Mouse (Mus musculus) lung, embryonic 16.5 days (tissue): ENCODE measurements around the gene Nhp2. TPM values are rescaled to one million over a fixed set of nuclear protein-coding genes. Genes with fewer than 3 reads are reported as not detected.
"Not testable (repeated sequence)": the region's sequence is repeated elsewhere in the genome, so short reads cannot be mapped to it uniquely, and the experiment has no call there.

Experiments used
- ATAC-seq: fragments of 200-750 bp; cut with Nextera tagmentation; 2 replicates; pipeline ENCODE4 v1.8.0; 2017; ENCODE audit warnings: low read depth, mild to moderate bottlenecking, moderate library complexity
- H3K27ac ChIP-seq: fragments of 300-500 bp; sonication (generic); 2 replicates; pipeline ENCODE4 v1.5.1; 2014; ENCODE audit warnings: mild to moderate bottlenecking, control low read depth, low read length
- H3K27me3 ChIP-seq: fragments of 300-500 bp; sonication (generic); 2 replicates; pipeline ENCODE4 v1.6.1; 2014; ENCODE audit warnings: low read depth, low read length, mixed read lengths; ENCODE audit not compliant: control insufficient read depth, insufficient read depth
- H3K36me3 ChIP-seq: fragments of 300-500 bp; sonication (generic); 2 replicates; pipeline ENCODE4 v1.6.1; 2014; ENCODE audit warnings: low read length; ENCODE audit not compliant: control insufficient read depth, insufficient read depth
- H3K4me1 ChIP-seq: fragments of 300-500 bp; sonication (generic); replicated peaks from 2 replicates; pipeline ENCODE4 v1.6.1; 2014; ENCODE audit warnings: low read length, mixed read lengths; ENCODE audit not compliant: control insufficient read depth, insufficient read depth
- H3K4me2 ChIP-seq: fragments of 300-500 bp; sonication (generic); 2 replicates; pipeline ENCODE4 v1.6.1; 2014; ENCODE audit warnings: low read depth, low read length, control low read depth
- H3K4me3 ChIP-seq: fragments of 300-500 bp; sonication (generic); 2 replicates; pipeline ENCODE4 v1.5.1; 2014; ENCODE audit warnings: mild to moderate bottlenecking, low read length, control low read depth
- H3K9ac ChIP-seq: fragments of 300-500 bp; sonication (generic); 2 replicates; pipeline ENCODE4 v1.6.1; 2014; ENCODE audit warnings: low read length, control low read depth
- H3K9me3 ChIP-seq: fragments of 300-500 bp; sonication (generic); 2 replicates; pipeline ENCODE4 v1.6.1; 2016; ENCODE audit warnings: low read length; ENCODE audit not compliant: control insufficient read depth
- WGBS: fragments of 180-500 bp; shearing (Covaris S2); extraction: QIAGEN DNeasy Blood & Tissue Kit; methylation state at CpG from one replicate; pipeline ENCODE4 v1.1.7; 2014; 5-methylcytosine and 5-hydroxymethylcytosine counted together
- polyA plus RNA-seq: library from polyadenylated mRNA; unstranded; fragments of >200 nt; fragmentation: Nextera tagmentation; extraction: Ambion mirVana; gene quantifications from 2 replicates; pipeline ENCODE4 v1.2.1, GENCODE M21; 2015

The Nhp2 gene
- polyA plus RNA-seq, 1 experiment from 2014 or later, result 116 TPM

DNA sequence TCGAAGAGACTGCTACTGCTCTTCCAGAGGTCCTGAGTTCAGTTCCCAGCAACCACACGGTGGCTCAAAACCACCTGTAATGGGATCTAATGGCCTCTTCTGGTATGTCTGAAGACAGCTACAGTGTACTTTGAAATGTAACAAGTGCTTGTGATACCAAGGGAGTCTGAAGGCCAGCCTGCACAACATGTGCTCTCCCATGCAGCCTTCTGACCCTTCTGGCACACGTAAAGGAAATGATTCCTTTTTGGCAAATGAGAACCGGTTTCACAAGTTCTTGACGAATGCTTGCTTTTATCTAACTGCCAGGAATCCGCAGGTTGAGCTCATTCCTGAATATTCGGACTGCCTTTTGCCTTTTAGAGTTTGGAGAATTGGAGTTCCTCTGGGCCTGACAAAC, 4.4 kb upstream of the Nhp2 start:
- Histone ChIP-seq H3K27ac (peak overlapping the region; percentile 99), H3K4me3 (peak overlapping the region; percentile 55), H3K4me1 (peaks cover 13% of the 10 kb centered on the region), H3K4me2 (peak overlapping the region; percentile 89), H3K27me3 (no peaks in the 10 kb centered on the region), H3K9ac (peak overlapping the region; percentile 82), H3K9me3 (no peaks in the 10 kb centered on the region), H3K36me3 (no peaks in the 10 kb centered on the region)
- WGBS, result 18% methylated on average over 7 of the region's 7 CpGs
- peak; percentile 32; the same call in 1 of the 2 replicates for ATAC-seq

DNA sequence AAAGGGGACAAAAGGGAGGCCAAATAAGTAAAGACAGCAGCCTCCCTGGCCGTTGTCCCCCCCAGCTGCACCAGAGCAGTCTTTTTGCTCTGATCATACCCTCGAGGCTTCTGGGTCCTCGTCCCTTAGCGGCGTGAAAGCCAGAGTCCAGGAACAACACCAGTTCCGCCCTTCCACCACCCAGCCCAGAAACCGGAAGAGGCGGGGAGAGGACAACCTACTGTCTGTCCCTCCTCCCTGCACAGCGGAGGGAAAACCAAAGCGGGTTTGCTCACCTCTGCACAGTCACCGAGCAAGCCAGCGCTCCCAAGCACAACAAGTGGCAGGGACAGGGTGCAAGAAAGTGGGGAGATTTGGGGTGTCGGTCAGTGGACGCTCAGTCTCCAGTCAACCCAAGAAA, 3.9 kb upstream of the Nhp2 start:
- H3K27me3 ChIP-seq, result no peaks in the 10 kb centered on the region
- peak overlapping the region; percentile 55 for H3K4me3 ChIP-seq
- ATAC-seq, result peak; percentile 75
- no peaks in the 10 kb centered on the region for H3K9me3 ChIP-seq
- peaks cover 17% of the 10 kb centered on the region for H3K4me1 ChIP-seq
- WGBS, result 2% methylated on average over 14 of the region's 14 CpGs
- H3K27ac ChIP-seq, result peak overlapping the region; percentile 99
- H3K4me2 ChIP-seq, result peak overlapping the region; percentile 89
- H3K36me3 ChIP-seq, result no peaks in the 10 kb centered on the region
- peak overlapping the region; percentile 82 for H3K9ac ChIP-seq

DNA sequence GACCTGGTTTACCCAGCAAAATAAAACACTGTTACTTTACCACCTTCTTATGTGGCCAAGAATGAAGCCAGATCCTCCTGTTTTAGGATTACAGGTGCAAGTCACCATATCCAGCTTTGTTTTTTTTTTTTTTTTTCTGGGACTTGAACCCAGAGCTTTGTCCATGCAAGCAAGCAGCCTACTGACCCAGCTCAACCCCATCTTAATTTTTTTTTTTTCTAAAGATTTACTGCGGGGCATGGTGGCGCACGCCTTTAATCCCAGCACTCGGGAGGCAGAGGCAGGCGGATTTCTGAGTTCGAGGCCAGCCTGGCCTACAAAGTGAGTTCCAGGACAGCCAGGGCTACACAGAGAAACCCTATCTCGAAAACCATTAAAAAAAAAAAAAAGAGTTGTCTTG, 3.4 kb upstream of the Nhp2 start:
- H3K9ac ChIP-seq, result peak overlapping the region; percentile 82; the same call in 1 of the 2 replicates
- H3K27ac ChIP-seq, result peak overlapping the region; percentile 99
- ATAC-seq, result not testable (repeated sequence)

DNA sequence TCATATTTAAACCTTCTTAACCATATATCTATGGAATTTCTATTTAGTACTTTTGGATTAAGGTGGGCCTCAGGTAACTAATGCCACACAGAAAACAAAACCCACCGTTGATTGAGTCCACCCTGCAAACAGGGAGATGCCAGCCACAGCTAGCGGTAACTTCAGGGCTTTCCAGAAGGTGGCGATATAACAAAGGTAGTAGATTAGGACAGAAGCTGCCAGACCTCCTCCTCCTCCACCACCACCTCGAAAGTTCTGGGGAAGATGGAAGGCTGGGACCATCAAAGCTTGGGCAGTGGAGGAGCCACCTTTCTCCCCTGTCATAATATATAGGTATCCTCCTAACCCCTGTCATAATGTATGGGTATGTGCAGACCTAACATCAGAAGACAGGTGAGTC, 1.8 kb upstream of the Nhp2 start:
- 3% methylated on average over 4 of the region's 4 CpGs for WGBS
- H3K4me3 ChIP-seq, result no peak overlapping the region
- no peak overlapping the region for H3K4me2 ChIP-seq
- no peak overlapping the region for H3K27ac ChIP-seq
- H3K9me3 ChIP-seq, result no peaks in the 10 kb centered on the region
- H3K27me3 ChIP-seq, result no peaks in the 10 kb centered on the region
- H3K9ac ChIP-seq, result no peak overlapping the region
- no peaks in the 10 kb centered on the region; the same call in 1 of the 2 replicates for H3K36me3 ChIP-seq
- no peak for ATAC-seq
- peaks cover 23% of the 10 kb centered on the region for H3K4me1 ChIP-seq

More for the DNA sequence above, 3.4 kb upstream of the Nhp2 start:
- H3K4me1 ChIP-seq, result peaks cover 22% of the 10 kb centered on the region
- H3K9me3 ChIP-seq, H3K36me3 ChIP-seq, H3K27me3 ChIP-seq, H3K4me3 ChIP-seq: not testable (repeated sequence)
- WGBS, result 86% methylated on average over 7 of the region's 7 CpGs
- peak overlapping the region; percentile 89 for H3K4me2 ChIP-seq

DNA sequence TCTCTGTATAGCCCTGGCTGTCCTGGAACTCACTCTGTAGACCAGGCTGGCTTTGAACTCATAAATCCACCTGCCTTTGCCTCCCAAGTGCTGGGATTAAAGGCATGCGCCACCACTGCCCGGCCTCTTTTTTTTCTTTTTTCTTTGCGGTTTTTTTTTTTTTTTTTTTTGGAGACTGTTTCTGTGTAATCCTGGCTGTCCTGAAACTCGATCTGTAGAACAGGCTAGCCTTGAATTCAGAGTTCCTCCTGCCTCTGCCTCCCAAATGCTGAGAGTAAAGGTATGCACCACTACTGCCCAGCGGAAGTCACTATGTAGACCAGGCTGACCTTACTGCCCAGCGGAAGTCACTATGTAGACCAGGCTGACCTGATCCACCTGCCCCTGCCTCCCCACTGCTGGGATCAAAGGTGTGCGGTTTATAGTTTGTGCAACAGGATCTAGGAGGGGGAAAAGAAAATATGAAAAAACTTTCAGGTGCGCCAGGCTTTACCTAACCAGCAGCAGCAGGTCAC, 584 bp upstream of the Nhp2 start:
- H3K9ac ChIP-seq, result peak overlapping the region; percentile 46
- H3K27me3 ChIP-seq, result no peaks in the 10 kb centered on the region
- H3K27ac ChIP-seq, result no peak overlapping the region
- peak; percentile 16 for ATAC-seq
- WGBS, result 41% methylated on average over 8 of the region's 8 CpGs
- peaks cover 23% of the 10 kb centered on the region for H3K4me1 ChIP-seq
- H3K4me2 ChIP-seq, result peak overlapping the region; percentile 86
- H3K9me3 ChIP-seq, result no peaks in the 10 kb centered on the region
- H3K4me3 ChIP-seq, result peak overlapping the region; percentile 88
- H3K36me3 ChIP-seq, result peaks cover 5% of the 10 kb centered on the region

DNA sequence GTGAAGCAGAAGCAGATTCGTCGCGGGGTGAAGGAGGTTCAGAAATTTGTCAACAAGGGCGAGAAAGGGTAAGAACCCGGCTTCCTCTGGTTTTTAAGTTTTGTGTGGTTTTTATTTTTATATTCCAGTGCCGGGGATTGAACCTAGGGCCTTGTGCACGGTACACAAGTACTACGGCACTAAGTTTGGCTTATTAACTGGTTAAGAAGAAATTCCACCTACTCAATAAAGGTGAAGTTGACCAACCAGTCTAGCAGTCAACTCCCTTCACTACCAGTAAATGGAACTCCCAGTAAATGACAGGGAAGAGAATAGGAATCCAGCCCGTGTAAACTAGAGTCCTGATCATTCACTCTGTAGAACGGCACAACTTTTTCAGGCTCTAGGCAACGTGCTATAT, 549 bp downstream of the Nhp2 start:
- Histone ChIP-seq H3K4me3 (peak overlapping the region; percentile 88), H3K27ac (peak overlapping the region; percentile 50; the same call in 1 of the 2 replicates), H3K36me3 (peaks cover 14% of the 10 kb centered on the region), H3K9me3 (no peaks in the 10 kb centered on the region), H3K27me3 (no peaks in the 10 kb centered on the region), H3K9ac (peak overlapping the region; percentile 83), H3K4me1 (peaks cover 17% of the 10 kb centered on the region), H3K4me2 (peak overlapping the region; percentile 86)
- WGBS, result 1% methylated on average over 11 of the region's 11 CpGs
- no peak for ATAC-seq

DNA sequence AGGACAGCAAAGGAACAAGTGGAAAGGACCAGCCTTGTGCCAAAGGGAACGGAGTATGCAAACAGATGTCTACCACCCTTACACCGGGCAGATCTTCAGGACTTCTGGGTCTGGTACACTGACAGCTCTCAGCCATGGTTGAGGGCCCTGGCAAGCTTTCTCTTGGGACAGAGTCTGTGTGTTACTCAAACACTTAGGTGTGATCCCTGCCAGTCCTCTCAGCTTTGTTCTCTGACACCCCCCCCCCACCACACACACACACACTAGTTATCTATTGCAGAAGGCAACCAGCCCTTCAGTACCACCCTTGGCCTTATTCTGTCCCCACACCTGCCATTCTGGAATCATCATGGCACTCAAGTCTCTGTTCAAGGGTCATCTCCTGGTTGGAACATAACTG, 2.2 kb downstream of the Nhp2 start:
- Histone ChIP-seq H3K9me3 (no peaks in the 10 kb centered on the region), H3K9ac (no peak overlapping the region), H3K27me3 (no peaks in the 10 kb centered on the region), H3K4me3 (no peak overlapping the region), H3K4me2 (no peak overlapping the region), H3K4me1 (peaks cover 10% of the 10 kb centered on the region), H3K36me3 (peaks cover 18% of the 10 kb centered on the region), H3K27ac (no peak overlapping the region)
- no peak for ATAC-seq
- 89% methylated on average over 2 of the region's 2 CpGs for WGBS

DNA sequence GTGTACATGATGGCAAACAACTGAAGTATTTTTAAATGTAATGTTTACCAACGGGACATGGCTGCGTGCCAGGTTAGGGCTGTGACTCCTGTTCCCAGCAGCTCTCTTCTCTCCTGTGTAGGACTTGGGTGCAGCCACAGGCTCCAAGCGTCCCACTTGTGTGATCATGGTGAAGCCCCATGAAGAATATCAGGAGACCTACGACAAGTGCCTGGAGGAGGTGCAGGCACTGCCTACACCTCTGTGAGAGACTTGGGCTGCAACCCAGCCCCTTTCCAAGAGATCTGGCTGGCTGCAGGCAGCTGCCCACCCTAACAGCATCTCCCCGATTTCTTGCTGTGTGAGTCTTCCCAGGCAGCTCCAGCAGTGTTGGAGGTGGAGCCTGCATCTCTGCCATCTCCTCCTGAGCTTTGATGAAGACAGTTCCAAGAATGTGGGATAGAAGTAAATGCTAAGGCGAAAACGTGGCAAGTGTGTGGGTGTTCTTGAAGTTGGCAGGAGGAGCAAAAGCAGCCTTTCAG, 3.5 kb downstream of the Nhp2 start:
- Histone ChIP-seq H3K27ac (no peak overlapping the region), H3K9ac (no peak overlapping the region), H3K4me3 (no peak overlapping the region), H3K27me3 (no peaks in the 10 kb centered on the region), H3K4me1 (peaks cover 10% of the 10 kb centered on the region), H3K4me2 (no peak overlapping the region), H3K9me3 (no peaks in the 10 kb centered on the region), H3K36me3 (peaks cover 21% of the 10 kb centered on the region)
- WGBS, result 83% methylated on average over 7 of the region's 7 CpGs
- ATAC-seq, result no peak

DNA sequence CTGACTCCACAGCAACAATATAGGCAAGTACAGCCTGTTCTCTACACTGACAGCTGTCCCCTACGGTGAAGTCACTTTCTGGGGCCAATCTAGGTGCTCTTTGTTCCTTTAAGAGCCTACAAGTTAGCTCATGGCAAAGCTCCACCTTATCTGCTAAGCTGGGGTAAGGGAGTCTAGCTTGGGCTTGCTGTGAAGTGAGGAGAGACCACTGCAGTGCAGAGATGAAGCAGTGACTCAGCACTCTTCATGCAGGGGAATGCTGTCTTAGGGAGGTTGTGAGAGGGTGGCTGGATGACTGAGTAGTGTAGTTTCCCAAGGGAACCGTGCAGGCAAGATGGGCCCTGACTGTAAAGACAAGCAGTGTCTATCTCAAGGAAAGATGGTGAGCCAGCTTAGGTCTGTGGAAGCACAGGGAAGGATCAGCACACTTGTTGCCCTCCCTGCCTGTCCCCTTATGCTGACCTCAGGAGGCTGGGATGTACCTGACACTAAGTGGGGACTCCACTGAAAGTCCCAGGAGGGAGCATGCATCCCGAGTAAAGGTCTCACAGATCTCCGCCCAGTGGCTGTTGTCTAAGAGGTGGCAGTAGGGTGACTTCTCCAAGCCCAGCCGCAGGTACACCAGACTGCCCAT, 5.8 kb downstream of the Nhp2 start:
- H3K4me3 ChIP-seq, result no peak overlapping the region
- no peak overlapping the region for H3K4me2 ChIP-seq
- no peak overlapping the region for H3K9ac ChIP-seq
- no peak for ATAC-seq
- no peaks in the 10 kb centered on the region for H3K27me3 ChIP-seq
- peaks cover 9% of the 10 kb centered on the region for H3K4me1 ChIP-seq
- WGBS, result 73% methylated on average over 5 of the region's 5 CpGs
- H3K9me3 ChIP-seq, result no peaks in the 10 kb centered on the region
- H3K36me3 ChIP-seq, result peaks cover 27% of the 10 kb centered on the region
- no peak overlapping the region for H3K27ac ChIP-seq
